Mouse (Mus musculus) olfactory bulb, adult 2 months (tissue): Measurements from ENCODE around the gene Aloxe3. TPM values are rescaled to one million over a fixed set of nuclear protein-coding genes. Genes with fewer than 3 reads are reported as not detected.

Source experiments
- H3K27ac ChIP-seq: fragments of 200-500 bp; 2 replicates; pipeline ENCODE4 v1.5.1; 2012; ENCODE audit warnings: low read depth, low read length; ENCODE audit not compliant: insufficient read depth
- H3K4me1 ChIP-seq: fragments of 200-500 bp; 2 replicates; pipeline ENCODE4 v1.6.1; 2012; ENCODE audit warnings: low read length; ENCODE audit not compliant: control insufficient read depth, insufficient read depth
- H3K4me3 ChIP-seq: fragments of 200-500 bp; 2 replicates; pipeline ENCODE4 v1.5.1; 2012; ENCODE audit warnings: mild to moderate bottlenecking, low read depth, low read length, moderate library complexity; ENCODE audit not compliant: insufficient read depth
- CTCF ChIP-seq: fragments of 200-500 bp; IDR thresholded peaks from 2 replicates; pipeline ENCODE4 v1.5.1; 2012; ENCODE audit warnings: low read depth, mild to moderate bottlenecking, low read length, moderate library complexity; ENCODE audit not compliant: insufficient read depth
- POLR2A ChIP-seq: fragments of 200-500 bp; IDR thresholded peaks from 2 replicates; pipeline ENCODE4 v1.6.1; 2012; ENCODE audit warnings: mild to moderate bottlenecking, low read depth, low read length, moderate library complexity; ENCODE audit not compliant: insufficient read depth
- WGBS: fragments of 180-500 bp; shearing (Covaris S2); methylation state at CpG from one replicate; pipeline ENCODE4 v1.1.7; 2018; 5-methylcytosine and 5-hydroxymethylcytosine counted together
- polyA plus RNA-seq: library from polyadenylated mRNA; stranded (reverse); fragments of >200 nt; gene quantifications from 2 replicates; pipeline ENCODE4 v1.2.4, GENCODE M21; 2012; ENCODE audit warnings: low replicate concordance; ENCODE audit not compliant: missing spikeins, insufficient read depth, insufficient read length

Aloxe3 gene
- polyA plus RNA-seq, 1 experiment, result not detected

GRCm38 (mm10) chr11:69179512-69179911 is 53.8 kb downstream of the Aloxe3 start:
- WGBS, result 57% methylated on average over 3 of the region's 3 CpGs
- Histone ChIP-seq H3K4me3 (no peak overlapping the region), H3K27ac (no peak overlapping the region), H3K4me1 (peaks cover 5% of the 10 kb centered on the region; the same call in 1 of the 2 replicates)
- TF ChIP-seq POLR2A (no peak), CTCF (no peak)

GRCm38 (mm10) chr11:69180120-69180519 is 54.4 kb downstream of the Aloxe3 start:
- Histone ChIP-seq H3K4me1 (no peaks in the 10 kb centered on the region), H3K27ac (no peak overlapping the region), H3K4me3 (no peak overlapping the region)
- 91% methylated on average over 4 of the region's 4 CpGs for WGBS
- no peak for TF ChIP-seq POLR2A
- TF ChIP-seq CTCF, result no peak

- 85% methylated on average over 5 of the region's 5 CpGs for WGBS
- H3K4me1 ChIP-seq, result no peaks in the 10 kb centered on the region
- no peak overlapping the region for H3K4me3 ChIP-seq
- TF ChIP-seq POLR2A (no peak), CTCF (no peak)
- H3K27ac ChIP-seq, result no peak overlapping the region
Observed at GRCm38 (mm10) chr11:69185031-69185430, 59.3 kb downstream of the Aloxe3 start.

GRCm38 (mm10) chr11:69185936-69186335 is 60.2 kb downstream of the Aloxe3 start:
- Histone ChIP-seq H3K4me3 (no peak overlapping the region), H3K27ac (no peak overlapping the region), H3K4me1 (no peaks in the 10 kb centered on the region)
- WGBS, result 94% methylated on average over 6 of the region's 6 CpGs
- TF ChIP-seq CTCF, result no peak
- no peak for TF ChIP-seq POLR2A

GRCm38 (mm10) chr11:69192840-69193239 is 67.1 kb downstream of the Aloxe3 start:
- WGBS, result 0% methylated on average over 1 of the region's 1 CpGs

GRCm38 (mm10) chr11:69196766-69197165 is 71.1 kb downstream of the Aloxe3 start:
- TF ChIP-seq POLR2A, result no peak
- TF ChIP-seq CTCF, result no peak

More at GRCm38 (mm10) chr11:69192840-69193239, 67.1 kb downstream of the Aloxe3 start:
- H3K4me1 ChIP-seq, result peaks cover 11% of the 10 kb centered on the region
- TF ChIP-seq POLR2A (no peak), CTCF (no peak)
- no peak overlapping the region for H3K27ac ChIP-seq
- H3K4me3 ChIP-seq, result no peak overlapping the region

GRCm38 (mm10) chr11:69197194-69197593 is 71.5 kb downstream of the Aloxe3 start:
- peaks cover 11% of the 10 kb centered on the region for H3K4me1 ChIP-seq
- H3K4me3 ChIP-seq, result 0 out of 2 replicates have a peak overlapping the region, but pooled peaks have one; percentile 15
- no peak for TF ChIP-seq CTCF
- WGBS, result 1% methylated on average over 14 of the region's 14 CpGs
- H3K27ac ChIP-seq, result no peak overlapping the region

More at GRCm38 (mm10) chr11:69196766-69197165, 71.1 kb downstream of the Aloxe3 start:
- Histone ChIP-seq H3K4me3 (no peak overlapping the region), H3K4me1 (peaks cover 11% of the 10 kb centered on the region), H3K27ac (no peak overlapping the region)
- 7% methylated on average over 5 of the region's 5 CpGs for WGBS

GRCm38 (mm10) chr11:69197743-69198142 is 72.0 kb downstream of the Aloxe3 start, which contains the start of gene Alox8:
Gene Alox8 (minus strand): TSS chr11:69197843.
- 32% methylated on average over 6 of the region's 6 CpGs for WGBS
- H3K4me3 ChIP-seq, result 0 out of 2 replicates have a peak within 1 kb of the TSS, but pooled peaks have one; percentile 15
- no peak for TF ChIP-seq CTCF
- TF ChIP-seq POLR2A, result no peak
- peaks cover 11% of the 10 kb centered on the region for H3K4me1 ChIP-seq
- no peak within 1 kb of the TSS for H3K27ac ChIP-seq

Other genes starting within 250 kb of the Aloxe3 start
- not detected in 2 replicates for gene Rnf222, start 237.3 kb upstream of the Aloxe3 start, polyA plus RNA-seq
- gene Rpl26, start 224.3 kb upstream of the Aloxe3 start, polyA plus RNA-seq, result 1,027 and 1,979 TPM in 2 replicates
- gene Odf4, start 198.8 kb upstream of the Aloxe3 start, polyA plus RNA-seq, result not detected in 2 replicates
- gene Arhgef15, start 168.4 kb upstream of the Aloxe3 start, polyA plus RNA-seq, result not detected in 2 replicates
- gene Slc25a35, start 157.8 kb upstream of the Aloxe3 start, polyA plus RNA-seq, result not detected in 2 replicates
- gene Rangrf, start 150.7 kb upstream of the Aloxe3 start, polyA plus RNA-seq, result not detected in 2 replicates
- not detected in 2 replicates for gene Pfas, start 117.4 kb upstream of the Aloxe3 start, polyA plus RNA-seq
- not detected in 2 replicates for gene Ctc1, start 110.0 kb upstream of the Aloxe3 start, polyA plus RNA-seq
- not detected in 2 replicates for gene Aurkb, start 80.2 kb upstream of the Aloxe3 start, polyA plus RNA-seq
- not detected in 2 replicates for gene Borcs6, start 66.2 kb upstream of the Aloxe3 start, polyA plus RNA-seq
- not detected in 2 replicates for gene Tmem107, start 55.1 kb upstream of the Aloxe3 start, polyA plus RNA-seq
- gene Vamp2, start 37.4 kb upstream of the Aloxe3 start, polyA plus RNA-seq, result 348 and 768 TPM in 2 replicates
- gene Per1, start 30.7 kb upstream of the Aloxe3 start, polyA plus RNA-seq, result not detected in 2 replicates
- gene Hes7, start 5.5 kb upstream of the Aloxe3 start, polyA plus RNA-seq, result not detected in 2 replicates
- gene 9130213A22Rik, start 3.3 kb upstream of the Aloxe3 start, polyA plus RNA-seq, result not detected in 2 replicates
- gene Alox12b, start 31.1 kb downstream of the Aloxe3 start, polyA plus RNA-seq, result not detected in 2 replicates
- not detected in 2 replicates for gene Alox8, start 71.9 kb downstream of the Aloxe3 start, polyA plus RNA-seq
- gene Gucy2e, start 111.1 kb downstream of the Aloxe3 start, polyA plus RNA-seq, result not detected in 2 replicates
- not detected in 2 replicates for gene Cntrob, start 197.9 kb downstream of the Aloxe3 start, polyA plus RNA-seq
- gene Trappc1, start 198.1 kb downstream of the Aloxe3 start, polyA plus RNA-seq, result not detected in 2 replicates
- not detected in 2 replicates for gene Kcnab3, start 200.4 kb downstream of the Aloxe3 start, polyA plus RNA-seq
- gene Rnf227, start 214.6 kb downstream of the Aloxe3 start, polyA plus RNA-seq, result not detected in 2 replicates
- gene Chd3, start 243.5 kb downstream of the Aloxe3 start, polyA plus RNA-seq, result 175 and 278 TPM in 2 replicates